Mouse (Mus musculus): ENCODE measurements around the gene Amy2a4. TPM values are rescaled to one million over a fixed set of nuclear protein-coding genes. Genes with fewer than 3 reads are reported as not detected.
"Not testable (repeated sequence)": the region's sequence is repeated elsewhere in the genome, so short reads cannot be mapped to it uniquely, and the experiment has no call there.

The Amy2a4 gene
- total RNA-seq (2021) (not detected), polyA plus RNA-seq (2012; rRNA removed) (not detected in 2 replicates)
- long read RNA-seq, partial matches to known transcripts: 0 of 1 reads
- long read RNA-seq, other reads (novel, unspliced or antisense): 1 of 1 reads

DNA sequence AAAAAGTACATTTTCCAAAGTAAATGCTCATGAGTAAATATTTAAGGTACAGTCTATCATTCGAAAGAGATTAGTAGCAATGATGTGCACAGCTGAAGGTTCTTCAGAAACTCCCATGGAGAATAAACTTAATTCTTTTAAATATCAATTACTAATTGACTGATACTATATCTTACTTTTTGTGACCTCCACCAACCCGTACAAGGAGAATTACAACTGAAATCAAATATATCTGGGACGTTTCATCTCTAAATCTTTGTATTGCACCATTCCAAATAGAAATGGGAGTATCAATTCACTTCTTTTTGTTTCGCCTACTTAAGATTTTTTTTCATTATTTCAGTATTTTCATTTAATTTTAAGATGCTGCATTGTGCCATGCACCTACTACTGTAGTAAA, at the start of gene Amy2a4:
Gene Amy2a4, minus strand, starts transcription at position 101 of the 400 bp plus-strand sequence.
- not testable (repeated sequence) for DNase-seq

DNA sequence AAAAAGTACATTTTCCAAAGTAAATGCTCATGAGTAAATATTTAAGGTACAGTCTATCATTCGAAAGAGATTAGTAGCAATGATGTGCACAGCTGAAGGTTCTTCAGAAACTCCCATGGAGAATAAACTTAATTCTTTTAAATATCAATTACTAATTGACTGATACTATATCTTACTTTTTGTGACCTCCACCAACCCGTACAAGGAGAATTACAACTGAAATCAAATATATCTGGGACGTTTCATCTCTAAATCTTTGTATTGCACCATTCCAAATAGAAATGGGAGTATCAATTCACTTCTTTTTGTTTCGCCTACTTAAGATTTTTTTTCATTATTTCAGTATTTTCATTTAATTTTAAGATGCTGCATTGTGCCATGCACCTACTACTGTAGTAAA, 32.7 kb upstream of the Amy2a4 start, which contains the start of gene Amy2a3:
Gene Amy2a3, minus strand, starts transcription at position 101 of the 400 bp plus-strand sequence.
- DNase-seq: not testable (repeated sequence)

- DNase-seq: not testable (repeated sequence)
Measured at GRCm38 (mm10) chr3:113312937-113313336, 21.7 kb upstream of the Amy2a4 start.

DNA sequence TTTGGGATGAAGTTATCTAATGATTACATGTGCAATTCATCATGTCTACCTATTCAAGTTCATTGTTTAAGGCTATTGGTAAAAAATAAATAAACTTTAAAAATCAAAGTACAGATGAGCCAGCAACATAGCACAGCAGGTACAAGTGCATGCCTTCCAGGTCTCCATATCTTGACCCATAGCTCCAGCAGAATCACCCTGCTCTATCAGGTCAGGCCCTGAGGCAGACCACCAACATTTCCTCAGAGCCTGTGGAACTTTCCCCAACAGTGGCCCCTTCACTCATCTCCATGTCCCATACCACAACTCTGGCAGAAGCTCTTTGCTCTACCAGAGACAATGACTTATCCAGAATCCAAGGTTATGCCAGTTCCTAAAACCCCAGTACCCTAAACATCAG, 11.0 kb downstream of the Amy2a4 start:
- DNase-seq: not testable (repeated sequence)

GRCm38 (mm10) chr3:113279586-113279985, 11.7 kb downstream of the Amy2a4 start:
- DNase-seq: not testable (repeated sequence)

DNA sequence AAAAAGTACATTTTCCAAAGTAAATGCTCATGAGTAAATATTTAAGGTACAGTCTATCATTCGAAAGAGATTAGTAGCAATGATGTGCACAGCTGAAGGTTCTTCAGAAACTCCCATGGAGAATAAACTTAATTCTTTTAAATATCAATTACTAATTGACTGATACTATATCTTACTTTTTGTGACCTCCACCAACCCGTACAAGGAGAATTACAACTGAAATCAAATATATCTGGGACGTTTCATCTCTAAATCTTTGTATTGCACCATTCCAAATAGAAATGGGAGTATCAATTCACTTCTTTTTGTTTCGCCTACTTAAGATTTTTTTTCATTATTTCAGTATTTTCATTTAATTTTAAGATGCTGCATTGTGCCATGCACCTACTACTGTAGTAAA, 32.5 kb downstream of the Amy2a4 start, which contains the start of gene Amy2a5:
Gene Amy2a5, minus strand, starts transcription at position 101 of the 400 bp plus-strand sequence.
- DNase-seq: not testable (repeated sequence)

Other genes starting within 250 kb of the Amy2a4 start
- under 1 TPM; 0.09 to 0.48 TPM for gene Amy2a5, start 32.6 kb downstream of the Amy2a4 start, total RNA-seq (2021)
- 0.02 TPM in 1 of 2 replicates, not detected in the other for gene Amy2a5, start 32.6 kb downstream of the Amy2a4 start, polyA plus RNA-seq (2012; rRNA removed)
- not detected for gene Amy2a3, start 32.6 kb upstream of the Amy2a4 start, total RNA-seq (2021)
- gene Amy2a3, start 32.6 kb upstream of the Amy2a4 start, polyA plus RNA-seq (2012; rRNA removed): not detected in 2 replicates
- not detected for gene Amy2a2, start 65.2 kb upstream of the Amy2a4 start, total RNA-seq (2021)
- gene Amy2a2, start 65.2 kb upstream of the Amy2a4 start, polyA plus RNA-seq (2012; rRNA removed): not detected in 2 replicates
- not detected for gene Amy2a1, start 241.0 kb upstream of the Amy2a4 start, total RNA-seq (2021)
- not detected in 2 replicates for gene Amy2a1, start 241.0 kb upstream of the Amy2a4 start, polyA plus RNA-seq (2012; rRNA removed)